Mouse (Mus musculus) bone marrow macrophage, adult 2 months (primary cell): Measurements from ENCODE around the gene Hhipl1.

Source experiments
- CTCF ChIP-seq: IDR thresholded peaks from 2 replicates; pipeline ENCODE4 v1.5.1; 2012; ENCODE audit warnings: low read depth, mild to moderate bottlenecking, low read length, moderate library complexity
- POLR2A ChIP-seq: IDR thresholded peaks from 2 replicates; pipeline ENCODE4 v1.6.1; 2012; ENCODE audit warnings: mild to moderate bottlenecking, low read depth, low read length, borderline replicate concordance

GRCm38 (mm10) chr12:108374689-108375088, 68.6 kb downstream of the Hhipl1 start:
- TF ChIP-seq CTCF (no peak), POLR2A (no peak)
